Mouse (Mus musculus): ENCODE data around the gene Rgs6.

DNA sequence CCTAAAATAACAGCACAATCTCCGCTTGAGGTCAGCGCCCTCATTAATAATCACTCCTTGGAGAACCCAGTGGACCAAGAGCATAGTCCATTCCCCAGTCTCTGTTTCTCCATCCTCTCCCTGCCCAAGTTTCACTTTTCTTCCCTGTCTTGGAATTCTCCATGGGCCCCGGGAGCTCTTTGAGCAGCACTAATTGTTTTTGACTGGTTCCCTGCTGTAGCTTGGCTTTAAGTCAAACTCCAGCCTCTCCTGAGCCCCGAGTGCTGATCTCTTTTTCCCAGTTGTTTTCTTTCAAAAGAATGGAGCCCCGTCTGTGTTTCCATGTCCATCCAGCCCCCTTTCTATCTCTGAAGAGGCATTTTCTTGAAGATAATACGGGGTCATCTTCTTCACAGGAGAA is 12.3 kb downstream of the Rgs6 start:
- no peak for TF ChIP-seq POLR2A (IDR thresholded peaks at IDR 0.05; ENCODE audit: insufficient read depth, low read length)
- no peak for TF ChIP-seq CTCF (IDR thresholded peaks at IDR 0.05; ENCODE audit: low read depth, low read length)
- no peak for TF ChIP-seq EP300 (IDR thresholded peaks at IDR 0.05; ENCODE audit: insufficient read depth, low read depth, low read length)

All from ES-Bruce4 (cell line).